Mouse (Mus musculus) limb, embryonic 15.5 days (tissue): ENCODE results near the gene Il10ra. TPM values are rescaled to one million over a fixed set of nuclear protein-coding genes. Genes with fewer than 3 reads are reported as not detected.

ENCODE experiments used
- ATAC-seq: fragments of 200-750 bp; cut with Nextera tagmentation; 2 replicates; pipeline ENCODE4 v1.8.0; 2017; ENCODE audit warnings: low read depth, moderate TSS enrichment; ENCODE audit not compliant: insufficient number of reproducible peaks, low FRiP score, low TSS enrichment
- H3K27ac ChIP-seq: fragments of 300-500 bp; sonication (generic); 2 replicates; pipeline ENCODE4 v1.5.1; 2015; ENCODE audit warnings: moderate library complexity, mild to moderate bottlenecking, inconsistent platforms
- H3K27me3 ChIP-seq: fragments of 300-500 bp; sonication (generic); 2 replicates; pipeline ENCODE4 v1.6.1; 2015; ENCODE audit warnings: inconsistent platforms
- H3K36me3 ChIP-seq: fragments of 300-500 bp; sonication (generic); 2 replicates; pipeline ENCODE4 v1.6.1; 2015; ENCODE audit warnings: inconsistent platforms
- H3K4me1 ChIP-seq: fragments of 300-500 bp; sonication (generic); 2 replicates; pipeline ENCODE4 v1.6.1; 2015; ENCODE audit warnings: inconsistent platforms
- H3K4me2 ChIP-seq: fragments of 300-500 bp; sonication (generic); 2 replicates; pipeline ENCODE4 v1.6.1; 2015; ENCODE audit warnings: mild to moderate bottlenecking, inconsistent platforms
- H3K4me3 ChIP-seq: fragments of 300-500 bp; sonication (generic); 2 replicates; pipeline ENCODE4 v1.5.1; 2015; ENCODE audit warnings: mild to moderate bottlenecking, inconsistent platforms
- H3K9ac ChIP-seq: fragments of 300-500 bp; sonication (generic); 2 replicates; pipeline ENCODE4 v1.6.1; 2015; ENCODE audit warnings: inconsistent platforms
- H3K9me3 ChIP-seq: fragments of 300-500 bp; sonication (generic); 2 replicates; pipeline ENCODE4 v1.6.1; 2016; ENCODE audit warnings: inconsistent platforms
- WGBS: fragments of 180-500 bp; shearing (Covaris S2); methylation state at CpG from one replicate; pipeline ENCODE4 v1.1.7; 2015; 5-methylcytosine and 5-hydroxymethylcytosine counted together
- polyA plus RNA-seq: library from polyadenylated mRNA; unstranded; fragments of >200 nt; fragmentation: Nextera tagmentation; extraction: Ambion mirVana; gene quantifications from 2 replicates; pipeline ENCODE4 v1.2.1, GENCODE M21; 2015

Gene Il10ra
- polyA plus RNA-seq, 1 experiment from 2014 or later, result 1.4 TPM

DNA sequence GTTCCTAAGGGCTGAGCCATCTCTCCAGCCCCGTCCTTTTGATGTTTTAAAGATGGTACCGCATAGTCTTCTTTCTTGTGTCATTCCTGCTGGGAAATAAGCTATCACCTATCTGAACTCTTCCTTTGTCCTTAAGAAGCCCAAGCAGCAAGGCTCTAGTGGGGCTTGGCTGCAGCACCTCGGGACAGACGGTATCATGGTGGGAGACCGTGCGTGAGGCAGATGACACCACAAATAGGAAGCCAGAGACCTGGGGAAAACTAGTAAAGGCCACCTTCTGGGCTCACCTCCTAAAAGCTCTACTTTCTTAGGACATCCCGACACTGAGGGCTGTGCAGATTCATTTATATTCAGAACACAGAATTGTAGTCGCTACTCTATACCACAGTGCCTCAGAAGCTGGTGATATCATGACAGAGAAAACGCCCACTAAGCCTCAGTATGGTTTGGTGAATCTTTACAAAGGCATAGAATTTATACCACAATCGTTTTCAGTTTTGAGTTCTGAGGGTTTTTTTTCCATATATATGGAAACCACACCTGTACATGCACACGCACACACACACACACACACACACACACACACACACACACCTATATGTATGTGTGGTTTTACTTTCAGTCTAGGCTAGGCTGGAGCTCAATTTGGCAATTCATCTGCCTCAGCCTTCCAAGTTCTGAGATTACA lies 22.7 kb upstream of the Il10ra start:
- H3K27ac ChIP-seq, result no peak overlapping the region
- no peaks in the 10 kb centered on the region for H3K4me1 ChIP-seq
- no peaks in the 10 kb centered on the region for H3K27me3 ChIP-seq
- ATAC-seq, result no peak
- no peak overlapping the region for H3K4me3 ChIP-seq
- WGBS, result 85% methylated on average over 11 of the region's 11 CpGs
- H3K36me3 ChIP-seq, result no peaks in the 10 kb centered on the region
- H3K9me3 ChIP-seq, result no peaks in the 10 kb centered on the region
- no peak overlapping the region for H3K9ac ChIP-seq
- H3K4me2 ChIP-seq, result no peak overlapping the region

DNA sequence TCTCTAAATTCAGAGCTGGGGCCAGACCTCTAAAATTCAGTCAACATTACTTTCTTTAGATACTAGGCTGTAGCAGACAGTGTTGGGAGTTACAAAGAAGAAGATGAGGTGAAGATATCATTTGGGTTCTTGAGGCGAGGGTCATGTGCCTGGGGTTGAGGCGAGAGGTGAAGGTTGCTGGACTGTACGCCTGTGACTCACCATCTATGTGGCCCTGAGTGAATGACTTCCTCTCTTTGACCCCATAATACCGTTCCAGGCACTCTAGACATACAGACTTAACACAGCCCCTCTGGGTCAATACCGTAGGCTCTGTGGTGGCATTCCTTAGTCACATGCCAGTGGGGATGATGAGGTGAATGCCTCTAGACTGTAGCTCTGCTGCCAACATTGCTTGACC lies 13.5 kb upstream of the Il10ra start:
- H3K36me3 ChIP-seq, result no peaks in the 10 kb centered on the region
- no peak overlapping the region for H3K4me2 ChIP-seq
- no peaks in the 10 kb centered on the region for H3K9me3 ChIP-seq
- no peak overlapping the region for H3K4me3 ChIP-seq
- no peaks in the 10 kb centered on the region for H3K4me1 ChIP-seq
- ATAC-seq, result no peak
- H3K27me3 ChIP-seq, result no peaks in the 10 kb centered on the region
- WGBS, result 80% methylated on average over 5 of the region's 5 CpGs
- no peak overlapping the region for H3K9ac ChIP-seq
- H3K27ac ChIP-seq, result no peak overlapping the region

DNA sequence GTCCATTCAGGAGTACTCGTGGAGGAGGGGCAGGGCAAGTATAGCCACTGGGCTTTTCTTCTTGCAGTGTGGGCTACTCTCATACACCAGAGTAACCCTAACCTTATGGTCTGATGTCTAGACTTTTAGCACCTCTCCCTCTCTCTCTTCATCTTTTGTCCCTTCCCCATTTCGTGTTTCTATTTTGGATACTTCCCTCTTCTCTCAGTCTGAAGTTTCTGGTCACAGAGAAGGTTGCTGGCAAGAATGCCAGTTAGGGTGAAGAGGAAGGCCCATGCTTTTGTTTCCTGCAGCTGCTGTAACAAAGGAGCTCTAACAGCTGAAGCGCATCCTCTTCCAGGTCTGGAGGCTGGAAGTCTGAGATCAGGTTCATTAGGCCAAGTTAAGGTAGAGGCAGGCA lies 11.9 kb upstream of the Il10ra start:
- WGBS, result 81% methylated on average over 3 of the region's 3 CpGs
- Histone ChIP-seq H3K36me3 (no peaks in the 10 kb centered on the region), H3K27me3 (no peaks in the 10 kb centered on the region), H3K9ac (no peak overlapping the region), H3K27ac (no peak overlapping the region), H3K4me3 (no peak overlapping the region), H3K4me1 (no peaks in the 10 kb centered on the region), H3K4me2 (no peak overlapping the region), H3K9me3 (no peaks in the 10 kb centered on the region)
- no peak for ATAC-seq

DNA sequence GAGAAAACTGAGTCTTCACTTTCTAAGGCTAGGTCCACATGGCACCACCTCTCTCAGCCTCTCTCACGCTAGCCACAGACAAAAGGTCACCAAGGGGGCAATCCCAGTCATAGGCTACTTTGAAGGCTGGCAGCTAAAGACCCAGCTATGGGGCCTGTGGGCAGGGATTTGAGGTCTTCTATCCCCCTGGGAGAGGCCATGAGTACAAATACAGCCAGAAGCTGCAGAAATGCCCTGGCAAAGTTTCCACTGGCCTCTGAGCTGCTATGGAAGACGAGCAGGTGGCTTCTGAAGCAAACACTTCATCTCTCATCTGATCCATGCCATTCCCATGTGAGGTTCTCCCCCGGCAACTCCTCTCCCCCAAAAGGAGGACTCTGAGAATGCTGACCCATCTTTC lies 11.1 kb upstream of the Il10ra start:
- no peak overlapping the region for H3K9ac ChIP-seq

DNA sequence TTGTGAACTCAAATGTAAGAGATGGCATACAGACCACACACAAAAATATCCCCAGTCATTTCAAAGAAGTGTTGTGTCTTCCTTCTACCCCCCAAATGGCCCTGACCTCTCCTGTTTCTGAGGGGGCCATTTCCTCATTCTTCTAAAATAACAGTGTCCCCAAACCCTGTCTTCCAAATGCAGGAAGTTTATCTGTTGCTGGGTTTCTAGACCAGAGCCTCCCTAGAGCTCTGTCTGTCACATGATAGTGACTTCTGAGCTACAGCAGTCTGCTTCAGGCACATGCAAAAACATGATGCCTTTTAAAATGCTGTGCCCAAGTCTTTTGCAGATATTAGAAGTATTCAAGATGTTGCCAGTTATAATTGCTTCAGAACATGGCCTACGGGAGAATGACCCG lies 5.7 kb upstream of the Il10ra start:
- Histone ChIP-seq H3K9me3 (no peaks in the 10 kb centered on the region), H3K4me2 (no peak overlapping the region), H3K27me3 (peaks cover 20% of the 10 kb centered on the region), H3K27ac (no peak overlapping the region), H3K36me3 (no peaks in the 10 kb centered on the region), H3K4me3 (no peak overlapping the region), H3K9ac (no peak overlapping the region), H3K4me1 (no peaks in the 10 kb centered on the region)
- no peak for ATAC-seq
- WGBS, result 87% methylated on average over 2 of the region's 2 CpGs

More for the DNA sequence above, 11.1 kb upstream of the Il10ra start:
- H3K4me2 ChIP-seq, result no peak overlapping the region
- H3K4me3 ChIP-seq, result no peak overlapping the region
- no peaks in the 10 kb centered on the region for H3K36me3 ChIP-seq
- H3K9me3 ChIP-seq, result no peaks in the 10 kb centered on the region
- WGBS, result 70% methylated on average over 3 of the region's 3 CpGs
- H3K4me1 ChIP-seq, result no peaks in the 10 kb centered on the region
- ATAC-seq, result no peak
- H3K27ac ChIP-seq, result no peak overlapping the region
- H3K27me3 ChIP-seq, result no peaks in the 10 kb centered on the region

DNA sequence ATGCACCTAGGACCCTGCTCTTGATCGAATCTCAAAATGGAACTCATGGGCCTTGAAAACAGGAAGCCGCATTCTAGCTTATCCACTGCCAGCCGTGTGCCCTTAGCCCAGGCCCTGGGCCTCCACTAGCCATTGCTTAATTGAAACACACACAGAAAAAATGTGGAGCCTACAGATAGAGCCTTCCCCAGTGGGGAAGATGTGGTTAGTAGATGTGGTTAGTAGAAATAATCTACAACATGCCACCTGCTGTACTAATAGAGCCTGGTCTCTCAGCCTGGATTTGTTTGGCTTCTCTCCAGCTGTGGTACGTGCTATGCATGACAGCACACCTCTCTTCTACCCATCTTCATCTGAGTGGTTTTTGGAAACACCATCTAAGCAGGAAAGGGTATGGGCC lies 5.3 kb upstream of the Il10ra start:
- Histone ChIP-seq H3K9ac (no peak overlapping the region), H3K4me3 (no peak overlapping the region), H3K27me3 (peaks cover 24% of the 10 kb centered on the region), H3K4me2 (no peak overlapping the region), H3K9me3 (no peaks in the 10 kb centered on the region), H3K27ac (no peak overlapping the region), H3K4me1 (0 out of 2 replicates have a peak, but pooled peaks cover 1% of the 10 kb centered on the region), H3K36me3 (no peaks in the 10 kb centered on the region)
- WGBS, result 89% methylated on average over 4 of the region's 4 CpGs
- no peak for ATAC-seq

DNA sequence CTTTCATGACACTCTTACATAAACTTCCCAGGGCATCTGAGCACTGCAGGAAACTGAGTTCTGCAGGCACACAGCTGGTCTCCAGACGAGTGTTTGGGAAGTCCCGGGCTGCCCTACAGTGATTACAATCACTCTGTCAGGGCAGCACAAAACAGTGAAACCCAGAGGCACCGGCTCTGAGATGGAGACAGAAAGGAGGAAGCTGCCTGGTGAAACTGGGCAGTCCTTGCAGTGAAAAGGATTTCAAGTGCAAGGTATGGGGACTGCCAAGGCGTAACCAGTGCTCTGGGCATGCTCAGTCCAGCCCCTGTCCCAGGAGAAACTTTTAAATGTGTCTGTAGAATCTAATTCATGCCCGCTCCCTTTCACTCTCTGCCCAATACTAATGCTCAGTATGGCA lies 3.3 kb upstream of the Il10ra start:
- Histone ChIP-seq H3K4me2 (no peak overlapping the region), H3K9me3 (no peaks in the 10 kb centered on the region), H3K4me1 (peaks cover 10% of the 10 kb centered on the region), H3K27ac (no peak overlapping the region), H3K36me3 (no peaks in the 10 kb centered on the region), H3K9ac (no peak overlapping the region), H3K4me3 (no peak overlapping the region), H3K27me3 (peaks cover 43% of the 10 kb centered on the region)
- WGBS, result 38% methylated on average over 5 of the region's 5 CpGs
- no peak for ATAC-seq

DNA sequence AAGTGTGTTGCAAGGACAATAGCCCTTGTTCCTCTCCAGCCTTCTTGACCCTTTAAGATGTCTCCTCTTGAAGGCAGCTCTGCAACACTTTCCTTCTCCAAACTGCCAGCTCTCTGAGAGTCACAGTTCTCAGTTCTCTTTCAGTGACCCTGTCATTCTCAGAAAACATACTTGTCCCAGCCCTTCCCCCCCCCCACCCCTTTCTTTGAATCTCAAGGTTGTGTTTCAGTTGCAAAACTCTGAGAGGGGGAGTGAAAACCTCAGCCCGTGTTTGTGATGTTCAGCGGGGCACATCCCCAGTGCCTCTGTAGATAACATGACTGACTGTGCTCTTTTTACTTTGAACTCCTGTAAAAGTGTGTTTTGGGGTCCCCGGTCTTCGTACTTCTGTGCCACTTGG lies 870 bp downstream of the Il10ra start:
- no peaks in the 10 kb centered on the region for H3K9me3 ChIP-seq
- no peak for ATAC-seq
- peaks cover 47% of the 10 kb centered on the region for H3K27me3 ChIP-seq
- WGBS, result 71% methylated on average over 4 of the region's 4 CpGs
- no peak overlapping the region for H3K27ac ChIP-seq
- peaks cover 10% of the 10 kb centered on the region for H3K4me1 ChIP-seq
- H3K4me3 ChIP-seq, result no peak overlapping the region
- H3K36me3 ChIP-seq, result no peaks in the 10 kb centered on the region
- H3K9ac ChIP-seq, result no peak overlapping the region
- H3K4me2 ChIP-seq, result no peak overlapping the region

DNA sequence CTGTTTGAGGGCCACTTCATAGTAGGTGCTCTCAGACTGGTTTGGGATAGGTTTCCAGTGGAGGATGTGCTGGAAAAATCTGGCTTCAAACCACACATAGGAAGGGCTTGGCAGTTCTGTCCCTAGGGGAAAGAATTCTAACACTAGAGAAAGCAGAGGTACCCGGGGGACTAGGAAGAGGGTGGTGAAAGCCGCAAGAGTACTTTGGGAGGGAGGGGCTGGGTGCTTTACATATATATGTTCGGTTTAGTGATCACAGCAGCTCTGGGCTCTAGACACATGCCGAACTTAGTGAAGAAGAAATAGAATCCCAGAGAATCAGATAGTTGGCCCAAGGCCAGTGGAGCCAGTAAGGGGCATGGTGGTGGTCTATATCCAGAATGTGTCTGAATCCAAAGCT lies 1.9 kb downstream of the Il10ra start:
- Histone ChIP-seq H3K4me1 (peaks cover 10% of the 10 kb centered on the region), H3K27ac (no peak overlapping the region), H3K36me3 (no peaks in the 10 kb centered on the region), H3K4me3 (no peak overlapping the region), H3K27me3 (peaks cover 47% of the 10 kb centered on the region), H3K9ac (no peak overlapping the region), H3K9me3 (no peaks in the 10 kb centered on the region), H3K4me2 (no peak overlapping the region)
- WGBS, result 80% methylated on average over 4 of the region's 4 CpGs
- ATAC-seq, result no peak

DNA sequence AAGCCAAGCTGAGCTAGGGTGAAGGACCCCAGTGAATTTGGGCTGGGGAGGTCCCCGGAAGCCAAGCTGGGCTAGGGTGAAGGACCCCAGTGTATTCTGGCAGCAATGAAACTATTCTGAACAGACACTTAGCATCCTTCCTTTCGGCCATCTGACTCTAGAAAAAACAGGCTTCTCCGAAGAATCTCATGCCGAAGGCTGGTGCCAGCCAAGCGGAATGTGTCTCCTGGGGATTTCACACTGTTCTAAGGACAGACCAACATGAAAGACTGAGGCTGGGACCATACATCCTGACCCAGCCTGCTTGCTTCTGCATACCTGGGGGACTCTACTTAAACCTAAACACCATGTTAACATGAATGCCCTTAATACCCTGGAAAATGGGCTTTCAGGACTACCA lies 7.1 kb downstream of the Il10ra start:
- Histone ChIP-seq H3K36me3 (no peaks in the 10 kb centered on the region), H3K4me3 (no peak overlapping the region), H3K9ac (no peak overlapping the region), H3K27ac (no peak overlapping the region), H3K9me3 (no peaks in the 10 kb centered on the region), H3K27me3 (0 out of 2 replicates have a peak, but pooled peaks cover 3% of the 10 kb centered on the region), H3K4me1 (no peaks in the 10 kb centered on the region), H3K4me2 (no peak overlapping the region)
- ATAC-seq, result no peak
- WGBS, result 67% methylated on average over 5 of the region's 5 CpGs

- Histone ChIP-seq H3K4me1 (no peaks in the 10 kb centered on the region), H3K9ac (no peak overlapping the region), H3K4me2 (no peak overlapping the region), H3K9me3 (no peaks in the 10 kb centered on the region), H3K27me3 (0 out of 2 replicates have a peak, but pooled peaks cover 3% of the 10 kb centered on the region), H3K4me3 (no peak overlapping the region), H3K36me3 (no peaks in the 10 kb centered on the region), H3K27ac (no peak overlapping the region)
- 49% methylated on average over 4 of the region's 4 CpGs for whole genome bisulfite sequencing
- no peak for ATAC-seq
Observed at GRCm38 (mm10) chr9:45261466-45261865, 7.5 kb downstream of the Il10ra start.

DNA sequence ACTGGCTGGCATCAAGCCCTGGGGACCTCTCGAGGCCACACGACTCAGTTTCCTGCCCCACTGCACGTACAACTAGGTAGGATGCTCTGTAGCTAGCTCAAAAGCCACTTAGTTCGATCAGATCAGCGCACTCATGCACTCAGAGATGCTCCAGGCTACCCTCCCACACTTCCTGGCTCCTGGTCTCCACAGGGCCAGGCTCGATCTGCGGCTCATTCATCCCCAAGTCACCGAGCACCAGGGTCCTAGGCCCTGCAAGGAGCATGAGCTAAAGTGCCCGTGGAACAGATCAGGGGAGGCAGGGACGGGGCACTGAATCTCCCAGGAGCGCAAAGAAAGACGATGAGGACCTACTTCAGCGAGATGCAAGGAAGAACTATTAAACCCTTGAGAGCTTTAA lies 9.9 kb downstream of the Il10ra start:
- Histone ChIP-seq H3K27ac (no peak overlapping the region), H3K9me3 (no peaks in the 10 kb centered on the region), H3K27me3 (0 out of 2 replicates have a peak, but pooled peaks cover under 1% of the 10 kb centered on the region), H3K4me3 (no peak overlapping the region), H3K4me1 (no peaks in the 10 kb centered on the region), H3K9ac (no peak overlapping the region), H3K36me3 (no peaks in the 10 kb centered on the region), H3K4me2 (no peak overlapping the region)
- 81% methylated on average over 13 of the region's 13 CpGs for WGBS
- no peak for ATAC-seq

DNA sequence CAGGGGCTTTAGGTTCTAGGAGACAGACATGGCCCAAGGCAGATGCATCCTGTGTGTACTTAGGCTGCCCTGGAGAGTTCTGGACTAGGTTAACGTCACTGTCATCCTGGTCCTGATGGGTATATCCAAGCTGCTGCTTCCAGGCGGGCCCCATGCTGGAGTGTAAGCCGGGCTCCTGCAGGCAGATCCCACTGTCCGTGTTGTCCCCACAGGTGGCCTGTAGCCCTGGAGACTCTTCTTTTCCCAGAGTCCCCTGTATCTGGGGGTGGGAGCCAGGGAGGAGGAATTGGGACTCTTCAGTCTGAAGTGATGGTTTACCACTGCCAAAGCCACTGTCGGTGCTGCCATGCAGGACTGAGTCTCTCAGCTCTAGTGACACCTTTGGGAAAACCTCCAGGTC lies 13.0 kb downstream of the Il10ra start:
- H3K27me3 ChIP-seq, result no peaks in the 10 kb centered on the region
- H3K9me3 ChIP-seq, result no peaks in the 10 kb centered on the region
- H3K4me3 ChIP-seq, result no peak overlapping the region
- H3K9ac ChIP-seq, result no peak overlapping the region
- H3K36me3 ChIP-seq, result no peaks in the 10 kb centered on the region
- no peak for ATAC-seq
- H3K4me2 ChIP-seq, result no peak overlapping the region
- WGBS, result 82% methylated on average over 5 of the region's 5 CpGs
- H3K4me1 ChIP-seq, result no peaks in the 10 kb centered on the region
- H3K27ac ChIP-seq, result no peak overlapping the region
